Mouse (Mus musculus): ENCODE data around the gene Zfp664. TPM values are rescaled to one million over a fixed set of nuclear protein-coding genes. Genes with fewer than 3 reads are reported as not detected.

Zfp664 gene
- total RNA-seq (2021), result 10 to 100 TPM; 39.2 to 46.1 TPM

- intact Hi-C loops (cut with DNase I), result loop anchor here (10.0 kb wide), 1 partner anchor 437 kb away; the partner anchor contains the start of gene Sbno1
- peak; percentile 92 for DNase-seq (ENCODE audit: low spot score)
Observed at GRCm38 (mm10) chr5:124862013-124862866, at the start of gene Zfp664, which contains the start of gene Ccdc92. TSS of gene Zfp664 (plus strand) at chr5:124862691. TSS of gene Ccdc92 (minus strand) at chr5:124862424.

- intact Hi-C loops (cut with DNase I), result no loop called here
- DNase-seq (ENCODE audit: low spot score), result no peak
Observed at GRCm38 (mm10) chr5:124814797-124815196, 47.7 kb upstream of the Zfp664 start.

- DNase-seq (ENCODE audit: low spot score), result no peak
- intact Hi-C loops (cut with DNase I), result no loop called here
Observed at GRCm38 (mm10) chr5:124817050-124817449, 45.4 kb upstream of the Zfp664 start.

GRCm38 (mm10) chr5:124822128-124822894, 40.2 kb upstream of the Zfp664 start:
- intact Hi-C loops (cut with DNase I), result no loop called here
- no peak for DNase-seq (ENCODE audit: low spot score)

- no peak for DNase-seq (ENCODE audit: low spot score)
Observed at GRCm38 (mm10) chr5:124830331-124830730, 32.2 kb upstream of the Zfp664 start.

GRCm38 (mm10) chr5:124835218-124835617, 27.3 kb upstream of the Zfp664 start:
- no peak for DNase-seq (ENCODE audit: low spot score)
- intact Hi-C loops (cut with DNase I), result no loop called here

More at GRCm38 (mm10) chr5:124830331-124830730, 32.2 kb upstream of the Zfp664 start:
- intact Hi-C loops (cut with DNase I), result no loop called here

- intact Hi-C loops (cut with DNase I), result no loop called here
- DNase-seq (ENCODE audit: low spot score), result no peak
Observed at GRCm38 (mm10) chr5:124836075-124836474, 26.4 kb upstream of the Zfp664 start.

GRCm38 (mm10) chr5:124836621-124837020, 25.9 kb upstream of the Zfp664 start:
- intact Hi-C loops (cut with DNase I), result no loop called here
- DNase-seq (ENCODE audit: low spot score), result no peak

GRCm38 (mm10) chr5:124840202-124840601, 22.3 kb upstream of the Zfp664 start:
- no peak for DNase-seq (ENCODE audit: low spot score)
- intact Hi-C loops (cut with DNase I), result no loop called here

- no peak for DNase-seq (ENCODE audit: low spot score)
- intact Hi-C loops (cut with DNase I), result no loop called here
Observed at GRCm38 (mm10) chr5:124840669-124841068, 21.8 kb upstream of the Zfp664 start.

- intact Hi-C loops (cut with DNase I), result no loop called here
- DNase-seq (ENCODE audit: low spot score), result no peak
Observed at GRCm38 (mm10) chr5:124843386-124843785, 19.1 kb upstream of the Zfp664 start.

- intact Hi-C loops (cut with DNase I), result no loop called here
- no peak for DNase-seq (ENCODE audit: low spot score)
Observed at GRCm38 (mm10) chr5:124844929-124845328, 17.6 kb upstream of the Zfp664 start.

- intact Hi-C loops (cut with DNase I), result no loop called here
- DNase-seq (ENCODE audit: low spot score), result no peak
Observed at GRCm38 (mm10) chr5:124847014-124847413, 15.5 kb upstream of the Zfp664 start.

- intact Hi-C loops (cut with DNase I), result no loop called here
Observed at GRCm38 (mm10) chr5:124848994-124849393, 13.5 kb upstream of the Zfp664 start.

GRCm38 (mm10) chr5:124851572-124851971, 10.9 kb upstream of the Zfp664 start:
- intact Hi-C loops (cut with DNase I), result no loop called here
- DNase-seq (ENCODE audit: low spot score), result no peak

More at GRCm38 (mm10) chr5:124848994-124849393, 13.5 kb upstream of the Zfp664 start:
- DNase-seq (ENCODE audit: low spot score), result no peak

GRCm38 (mm10) chr5:124852294-124852693, 10.2 kb upstream of the Zfp664 start:
- no peak for DNase-seq (ENCODE audit: low spot score)
- intact Hi-C loops (cut with DNase I), result no loop called here

GRCm38 (mm10) chr5:124853079-124853478, 9.4 kb upstream of the Zfp664 start:
- no peak for DNase-seq (ENCODE audit: low spot score)
- intact Hi-C loops (cut with DNase I), result no loop called here

- intact Hi-C loops (cut with DNase I), result no loop called here
- no peak for DNase-seq (ENCODE audit: low spot score)
Observed at GRCm38 (mm10) chr5:124854202-124854601, 8.3 kb upstream of the Zfp664 start.

GRCm38 (mm10) chr5:124860013-124860412, 2.5 kb upstream of the Zfp664 start:
- intact Hi-C loops (cut with DNase I), result loop anchor here (10.0 kb wide), 1 partner anchor 435 kb away; the partner anchor contains the start of gene Sbno1

GRCm38 (mm10) chr5:124861463-124861862, 1.0 kb upstream of the Zfp664 start:
- intact Hi-C loops (cut with DNase I), result loop anchor here (10.0 kb wide), 1 partner anchor 437 kb away; the partner anchor contains the start of gene Sbno1
- no peak for DNase-seq (ENCODE audit: low spot score)

More at GRCm38 (mm10) chr5:124860013-124860412, 2.5 kb upstream of the Zfp664 start:
- DNase-seq (ENCODE audit: low spot score), result no peak

All from heart, postnatal 25 days (tissue).